Mouse (Mus musculus) midbrain, embryonic 16.5 days (tissue): ENCODE data around the gene Bad. TPM values are rescaled to one million over a fixed set of nuclear protein-coding genes. Genes with fewer than 3 reads are reported as not detected.
"Not testable (repeated sequence)": the region's sequence is repeated elsewhere in the genome, so short reads cannot be mapped to it uniquely, and the experiment has no call there.

Experiments used
- ATAC-seq: fragments of 200-750 bp; cut with Nextera tagmentation; 2 replicates; pipeline ENCODE4 v1.8.0; 2017; ENCODE audit warnings: moderate TSS enrichment
- H3K27ac ChIP-seq: fragments of 300-500 bp; sonication (generic); 2 replicates; pipeline ENCODE4 v1.5.1; 2014; ENCODE audit warnings: mild to moderate bottlenecking, low read length, mixed read lengths
- H3K27me3 ChIP-seq: fragments of 300-500 bp; sonication (generic); 2 replicates; pipeline ENCODE4 v1.6.1; 2014; ENCODE audit warnings: low read depth, low read length, mixed read lengths; ENCODE audit not compliant: control insufficient read depth, insufficient read depth
- H3K36me3 ChIP-seq: fragments of 300-500 bp; sonication (generic); 2 replicates; pipeline ENCODE4 v1.6.1; 2014; ENCODE audit warnings: mild to moderate bottlenecking, low read length, moderate library complexity, mixed read lengths; ENCODE audit not compliant: control insufficient read depth, insufficient read depth
- H3K4me1 ChIP-seq: fragments of 300-500 bp; sonication (generic); 2 replicates; pipeline ENCODE4 v1.6.1; 2014; ENCODE audit warnings: mild to moderate bottlenecking, low read length, mixed read lengths; ENCODE audit not compliant: control insufficient read depth, insufficient read depth
- H3K4me2 ChIP-seq: fragments of 300-500 bp; sonication (generic); 2 replicates; pipeline ENCODE4 v1.6.1; 2014; ENCODE audit warnings: mild to moderate bottlenecking, low read length, mixed read lengths
- H3K4me3 ChIP-seq: fragments of 300-500 bp; sonication (generic); 2 replicates; pipeline ENCODE4 v1.5.1; 2014; ENCODE audit warnings: low read depth, mild to moderate bottlenecking, low read length, moderate library complexity, mixed read lengths
- H3K9ac ChIP-seq: fragments of 300-500 bp; sonication (generic); 2 replicates; pipeline ENCODE4 v1.6.1; 2014; ENCODE audit warnings: low read depth, low read length, mixed read lengths
- H3K9me3 ChIP-seq: fragments of 300-500 bp; sonication (generic); replicated peaks from 2 replicates; pipeline ENCODE4 v1.6.1; 2014; ENCODE audit warnings: mild to moderate bottlenecking, low read length, mixed read lengths; ENCODE audit not compliant: control insufficient read depth, poor library complexity, severe bottlenecking
- WGBS: fragments of 180-500 bp; shearing (Covaris S2); extraction: QIAGEN DNeasy Blood & Tissue Kit; methylation state at CpG from one replicate; pipeline ENCODE4 v1.1.7; 2014; 5-methylcytosine and 5-hydroxymethylcytosine counted together
- polyA plus RNA-seq: library from polyadenylated mRNA; unstranded; fragments of >200 nt; fragmentation: Nextera tagmentation; extraction: Ambion mirVana; gene quantifications from 2 replicates; pipeline ENCODE4 v1.2.1, GENCODE M21; 2015

The Bad gene
- polyA plus RNA-seq, 1 experiment from 2014 or later, result 92.5 TPM

GRCm38 (mm10) chr19:6991166-6991565, 49.5 kb downstream of the Bad start:
- H3K9ac ChIP-seq, H3K9me3 ChIP-seq, ATAC-seq, H3K4me2 ChIP-seq, H3K4me3 ChIP-seq, H3K27me3 ChIP-seq, H3K36me3 ChIP-seq, H3K27ac ChIP-seq: not testable (repeated sequence)
- whole genome bisulfite sequencing, result 95% methylated on average over 6 of the region's 6 CpGs
- H3K4me1 ChIP-seq, result peaks cover 38% of the 10 kb centered on the region

- ATAC-seq, result peak; percentile 93
- Histone ChIP-seq H3K4me2 (peak within 1 kb of the TSS; percentile 84), H3K9ac (peak within 1 kb of the TSS; percentile 49), H3K4me1 (peaks cover 41% of the 10 kb centered on the region), H3K4me3 (peak within 1 kb of the TSS; percentile 44), H3K9me3 (no peaks in the 10 kb centered on the region), H3K36me3 (no peaks in the 10 kb centered on the region), H3K27ac (peak within 1 kb of the TSS; percentile 40; the same call in 1 of the 2 replicates), H3K27me3 (no peaks in the 10 kb centered on the region)
- 1% methylated on average over 37 of the region's 37 CpGs for WGBS
Observed at GRCm38 (mm10) chr19:6992011-6992858, 50.6 kb downstream of the Bad start, which contains the start of gene Dnajc4. Dnajc4 (minus strand) TSS chr19:6992572.

GRCm38 (mm10) chr19:6993011-6993770, 51.5 kb downstream of the Bad start:
- H3K27ac ChIP-seq, result no peak overlapping the region

GRCm38 (mm10) chr19:6994002-6994401, 52.3 kb downstream of the Bad start:
- WGBS, result 90% methylated on average over 8 of the region's 8 CpGs

More at GRCm38 (mm10) chr19:6993011-6993770, 51.5 kb downstream of the Bad start:
- ATAC-seq, result peak; percentile 21
- Histone ChIP-seq H3K9ac (peak overlapping the region; percentile 49), H3K4me2 (peak overlapping the region; percentile 84), H3K9me3 (no peaks in the 10 kb centered on the region), H3K4me3 (peak overlapping the region; percentile 44), H3K27me3 (no peaks in the 10 kb centered on the region), H3K36me3 (no peaks in the 10 kb centered on the region), H3K4me1 (peaks cover 40% of the 10 kb centered on the region)
- WGBS, result 61% methylated on average over 14 of the region's 14 CpGs

GRCm38 (mm10) chr19:6994489-6994888, 52.8 kb downstream of the Bad start:
- no peak overlapping the region for H3K4me3 ChIP-seq
- H3K4me2 ChIP-seq, result no peak overlapping the region; the same call in 1 of the 2 replicates
- H3K4me1 ChIP-seq, result peaks cover 37% of the 10 kb centered on the region
- WGBS, result 88% methylated on average over 8 of the region's 8 CpGs
- H3K36me3 ChIP-seq, result peaks cover 4% of the 10 kb centered on the region; the same call in 1 of the 2 replicates
- H3K27ac ChIP-seq, result no peak overlapping the region
- no peaks in the 10 kb centered on the region for H3K9me3 ChIP-seq
- H3K9ac ChIP-seq, result peak overlapping the region; percentile 58
- ATAC-seq, result no peak
- H3K27me3 ChIP-seq, result no peaks in the 10 kb centered on the region

More at GRCm38 (mm10) chr19:6994002-6994401, 52.3 kb downstream of the Bad start:
- Histone ChIP-seq H3K27me3 (no peaks in the 10 kb centered on the region), H3K4me3 (no peak overlapping the region), H3K9me3 (no peaks in the 10 kb centered on the region), H3K9ac (no peak overlapping the region), H3K4me1 (peaks cover 37% of the 10 kb centered on the region), H3K36me3 (no peaks in the 10 kb centered on the region), H3K27ac (no peak overlapping the region), H3K4me2 (no peak overlapping the region)
- ATAC-seq, result no peak

GRCm38 (mm10) chr19:6995255-6995991, 53.8 kb downstream of the Bad start:
- 48% methylated on average over 20 of the region's 21 CpGs for WGBS
- H3K4me3 ChIP-seq, result peak overlapping the region; percentile 45

GRCm38 (mm10) chr19:6996006-6996405, 54.3 kb downstream of the Bad start, which contains the start of the genes Nudt22 and Trpt1:
Nudt22 (minus strand) TSS chr19:6996117.
Trpt1 (plus strand) TSS chr19:6996131.
- Histone ChIP-seq H3K27ac (peak within 1 kb of the TSS; percentile 9), H3K4me2 (peak within 1 kb of the TSS; percentile 71), H3K27me3 (no peaks in the 10 kb centered on the region), H3K4me1 (peaks cover 37% of the 10 kb centered on the region), H3K9ac (peak within 1 kb of the TSS; percentile 58), H3K4me3 (peak within 1 kb of the TSS; percentile 45), H3K36me3 (peaks cover 10% of the 10 kb centered on the region), H3K9me3 (no peaks in the 10 kb centered on the region; the same call in 1 of the 2 replicates)
- under 1% methylated on average over 24 of the region's 24 CpGs for WGBS
- ATAC-seq, result peak; percentile 68

More at GRCm38 (mm10) chr19:6995255-6995991, 53.8 kb downstream of the Bad start:
- peaks cover 10% of the 10 kb centered on the region for H3K36me3 ChIP-seq
- no peaks in the 10 kb centered on the region for H3K27me3 ChIP-seq
- peak overlapping the region; percentile 58 for H3K9ac ChIP-seq
- peaks cover 37% of the 10 kb centered on the region for H3K4me1 ChIP-seq
- H3K4me2 ChIP-seq, result peak overlapping the region; percentile 71
- H3K27ac ChIP-seq, result no peak overlapping the region
- no peaks in the 10 kb centered on the region; the same call in 1 of the 2 replicates for H3K9me3 ChIP-seq
- no peak for ATAC-seq

- Histone ChIP-seq H3K4me1 (peaks cover 32% of the 10 kb centered on the region), H3K4me3 (no peak overlapping the region), H3K9ac (no peak overlapping the region), H3K27ac (no peak overlapping the region), H3K4me2 (no peak overlapping the region), H3K36me3 (peaks cover 10% of the 10 kb centered on the region), H3K27me3 (no peaks in the 10 kb centered on the region), H3K9me3 (no peaks in the 10 kb centered on the region; the same call in 1 of the 2 replicates)
- WGBS, result 85% methylated on average over 9 of the region's 9 CpGs
- no peak for ATAC-seq
Observed at GRCm38 (mm10) chr19:6997721-6998290, 56.1 kb downstream of the Bad start.
